ENCODE assay signal across 20 mouse cellular contexts in the genomic region with DNA sequence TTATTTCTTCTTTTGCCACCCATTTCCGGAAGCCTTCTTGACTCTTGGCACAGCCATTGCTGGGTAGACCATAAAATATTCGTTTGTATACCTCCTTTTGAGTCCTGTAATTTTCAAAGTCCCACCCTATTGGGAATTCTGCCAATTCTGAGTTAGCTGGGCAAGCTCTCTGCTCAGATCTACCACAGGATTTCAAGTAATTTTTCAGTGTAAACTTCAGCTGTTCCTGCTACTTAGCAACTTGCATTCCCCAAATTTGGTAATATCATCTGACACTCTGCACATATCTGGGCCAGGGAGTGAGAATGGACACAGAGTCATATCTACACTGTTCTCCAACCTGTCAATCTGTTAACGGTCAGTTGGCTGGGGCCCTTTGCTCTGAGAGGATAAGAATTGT.
DNase-seq lines count a peak whose midpoint lies in the region; ATAC-seq and TF ChIP-seq lines count a peak whose summit lies in the region.
"Had no signal": no experiment of that assay in that cellular context is flagged by ENCODE, and none has a peak within 500 bp of the region (broad histone marks: within the 10 kb centered on the region; RNA-seq: fewer than 3 reads in every experiment).

No protein-coding gene starts in this region.

- no peaks in the 10 kb centered on the region for H3K27me3 ChIP-seq in forebrain, embryonic 14.5 days (replicated peaks; ENCODE audit: control insufficient read depth, insufficient read depth, low read length)
- no peaks in the 10 kb centered on the region for H3K27me3 ChIP-seq in forebrain, embryonic 15.5 days
- H3K27me3 ChIP-seq in lung, postnatal 0 days (replicated peaks; ENCODE audit: insufficient read depth, low read length): no peaks in the 10 kb centered on the region
- H3K27me3 ChIP-seq: embryonic facial prominence, embryonic 12.5 days; heart, embryonic 13.5 days; lung, embryonic 15.5 days had no signal

- no peaks in the 10 kb centered on the region for H3K4me1 ChIP-seq in forebrain, embryonic 14.5 days (ENCODE audit: control insufficient read depth, insufficient read depth, low read length)
- H3K4me1 ChIP-seq in forebrain, embryonic 15.5 days: 0 out of 2 replicates have a peak, but pooled peaks cover 3% of the 10 kb centered on the region
- H3K4me1 ChIP-seq in lung, postnatal 0 days (ENCODE audit: insufficient read depth, low read depth, low read length): no peaks in the 10 kb centered on the region
- H3K4me1 ChIP-seq: embryonic facial prominence, embryonic 12.5 days; lung, embryonic 15.5 days had no signal

- no peaks in the 10 kb centered on the region for H3K9me3 ChIP-seq in forebrain, embryonic 14.5 days (replicated peaks; ENCODE audit: control insufficient read depth, low read length)
- no peaks in the 10 kb centered on the region for H3K9me3 ChIP-seq in forebrain, embryonic 15.5 days
- no peaks in the 10 kb centered on the region for H3K9me3 ChIP-seq in lung, postnatal 0 days (ENCODE audit: low read length)
- H3K9me3 ChIP-seq: embryonic facial prominence, embryonic 12.5 days; heart, embryonic 13.5 days; lung, embryonic 15.5 days had no signal

- ATAC-seq in forebrain, embryonic 14.5 days: no peak
- no peak for ATAC-seq in forebrain, embryonic 15.5 days (replicated peaks)
- ATAC-seq in lung, postnatal 0 days: no peak
- ATAC-seq: hindbrain, embryonic 16.5 days had no signal

- no peak for TF ChIP-seq CTCF in lung, postnatal 0 days (IDR thresholded peaks at IDR 0.05)

- no peak overlapping the region for H3K27ac ChIP-seq in forebrain, embryonic 14.5 days (ENCODE audit: low read depth, low read length)
- H3K27ac ChIP-seq in forebrain, embryonic 15.5 days (replicated peaks): no peak overlapping the region
- no peak overlapping the region for H3K27ac ChIP-seq in lung, postnatal 0 days (ENCODE audit: low read length)
- H3K27ac ChIP-seq: embryonic facial prominence, embryonic 12.5 days; heart, embryonic 13.5 days; lung, embryonic 15.5 days had no signal

- no peak overlapping the region for H3K4me3 ChIP-seq in forebrain, embryonic 14.5 days (ENCODE audit: low read depth, low read length)
- no peak overlapping the region for H3K4me3 ChIP-seq in forebrain, embryonic 15.5 days
- H3K4me3 ChIP-seq in lung, postnatal 0 days (ENCODE audit: low read depth, low read length): no peak overlapping the region
- H3K4me3 ChIP-seq: embryonic facial prominence, embryonic 12.5 days; heart, embryonic 13.5 days; lung, embryonic 15.5 days had no signal

- H3K9ac ChIP-seq in forebrain, embryonic 14.5 days (ENCODE audit: low read length): no peak overlapping the region
- no peak overlapping the region for H3K9ac ChIP-seq in forebrain, embryonic 15.5 days (replicated peaks)
- H3K9ac ChIP-seq in lung, postnatal 0 days (replicated peaks; ENCODE audit: low read depth): no peak overlapping the region
- H3K9ac ChIP-seq: embryonic facial prominence, embryonic 12.5 days; heart, embryonic 13.5 days; lung, embryonic 15.5 days had no signal

- no peak for TF ChIP-seq EP300 in lung, postnatal 0 days (IDR thresholded peaks at IDR 0.05)

- WGBS in forebrain, embryonic 14.5 days: 59% methylated on average over 3 of the region's 3 CpGs
- 59% methylated on average over 3 of the region's 3 CpGs for WGBS in forebrain, embryonic 15.5 days
- 51% methylated on average over 3 of the region's 3 CpGs for WGBS in lung, postnatal 0 days
- WGBS in large intestine, adult 2 months: 31% methylated on average over 3 of the region's 3 CpGs

- no peaks in the 10 kb centered on the region for H3K36me3 ChIP-seq in forebrain, embryonic 14.5 days (ENCODE audit: control insufficient read depth, insufficient read depth, low read length)
- H3K36me3 ChIP-seq in forebrain, embryonic 15.5 days: no peaks in the 10 kb centered on the region
- no peaks in the 10 kb centered on the region for H3K36me3 ChIP-seq in lung, postnatal 0 days (ENCODE audit: insufficient read depth, low read length)
- H3K36me3 ChIP-seq: embryonic facial prominence, embryonic 12.5 days; heart, embryonic 13.5 days; lung, embryonic 15.5 days had no signal

- H3K4me2 ChIP-seq in forebrain, embryonic 14.5 days (ENCODE audit: low read length): no peak overlapping the region
- no peak overlapping the region for H3K4me2 ChIP-seq in forebrain, embryonic 15.5 days (replicated peaks)
- no peak overlapping the region for H3K4me2 ChIP-seq in lung, postnatal 0 days (replicated peaks; ENCODE audit: low read depth, low read length)
- H3K4me2 ChIP-seq: embryonic facial prominence, embryonic 12.5 days; heart, embryonic 13.5 days; lung, embryonic 15.5 days had no signal

- DNase-seq in forebrain, embryonic 14.5 days (ENCODE audit: low spot score): peak; percentile 24
- peak; percentile 9 for DNase-seq in lung, postnatal 0 days (ENCODE audit: low spot score)
- no peak for DNase-seq in lung, adult 18-20 months
- peak; percentile 45 for DNase-seq in NIH3T3 (ENCODE audit: low read depth)
- peak; percentile 27 for DNase-seq in large intestine, adult 2 months (ENCODE audit: low read depth, low spot score)
- no peak for DNase-seq in cerebellum, postnatal 10 days
- DNase-seq: B cell, adult 2 months; cerebellum, adult 18-20 months; heart, adult 11 months; heart, postnatal 36 days; kidney, adult 18-20 months; kidney, postnatal 4 days; liver; right cerebral cortex, postnatal 4 days; thymus, postnatal 25 days had no signal

Comparison
In these comparisons a context has a peak if more than half of its experiments do, and no peak if none do; other contexts are left out.
1. DNase-seq: peak in forebrain, embryonic 14.5 days (single experiment), lung, postnatal 0 days (single experiment), NIH3T3 (single experiment) and large intestine, adult 2 months (single experiment); none in lung, adult 18-20 months (0 of 2) and cerebellum, postnatal 10 days (0 of 2).